Mouse (Mus musculus): ENCODE results near the gene Atxn1. TPM values are rescaled to one million over a fixed set of nuclear protein-coding genes. Genes with fewer than 3 reads are reported as not detected.
A peak's percentile ranks its signal among the peaks of the same experiment; 100 is the strongest.

The Atxn1 gene
- polyA plus RNA-seq, 1 experiment from 2014 or later, result 6.3 TPM

DNA sequence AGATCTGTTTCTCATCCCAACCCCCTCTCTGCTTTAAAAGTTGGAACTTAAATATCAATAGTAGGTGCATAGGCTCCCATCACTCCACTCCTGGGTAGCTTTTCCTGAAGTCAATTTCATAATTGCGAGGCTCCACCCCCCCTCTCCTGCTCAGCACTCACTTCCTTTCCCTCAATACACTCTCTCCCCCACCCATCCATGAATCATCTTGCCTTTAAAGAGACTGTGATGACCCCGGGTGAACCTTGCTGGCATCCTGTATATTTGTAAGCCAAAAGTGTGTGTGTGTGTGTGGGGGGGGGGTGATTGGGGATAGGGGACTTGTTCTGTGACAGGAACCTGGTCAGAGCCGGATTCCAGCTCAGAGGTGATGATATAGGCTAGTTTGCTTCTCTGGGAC, 9.8 kb upstream of the Atxn1 start:
- Histone ChIP-seq H3K36me3 (no peaks in the 10 kb centered on the region), H3K9me3 (replicated peaks) (no peaks in the 10 kb centered on the region), H3K4me3 (replicated peaks) (no peak overlapping the region), H3K9ac (no peak overlapping the region), H3K27ac (0 out of 2 replicates have a peak overlapping the region, but pooled peaks have one; percentile 32), H3K4me1 (peaks cover 6% of the 10 kb centered on the region; the same call in 1 of the 2 replicates), H3K27me3 (no peaks in the 10 kb centered on the region), H3K4me2 (no peak overlapping the region)
- ATAC-seq (replicated peaks; ENCODE audit: low FRiP score), result no peak
- WGBS, result 49% methylated on average over 3 of the region's 3 CpGs

DNA sequence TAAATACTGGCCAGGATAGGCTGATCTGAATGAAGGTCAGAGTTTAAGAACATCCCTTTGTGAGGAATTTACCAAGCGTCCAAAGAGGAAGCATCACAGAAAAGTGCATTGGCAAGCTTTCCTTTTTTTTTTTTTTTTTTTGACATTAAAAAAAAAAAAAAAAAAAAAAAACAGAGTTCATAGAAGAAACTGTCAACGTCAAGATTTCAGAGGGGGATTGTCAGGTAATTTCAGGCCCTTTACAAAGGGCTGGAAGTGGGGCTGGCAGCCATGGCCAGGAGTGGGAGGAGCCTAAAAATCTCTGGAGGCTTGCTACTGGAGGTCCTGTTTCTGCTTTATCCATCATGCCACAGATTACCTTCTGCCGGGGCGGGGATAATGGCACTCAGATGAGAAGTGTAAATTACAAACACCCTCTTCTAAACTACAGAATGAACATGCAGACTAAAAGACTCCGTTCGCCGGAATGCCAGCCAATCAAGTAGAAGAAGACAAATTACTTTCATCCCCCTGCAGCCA, 9.2 kb upstream of the Atxn1 start:
- Histone ChIP-seq H3K27me3 (no peaks in the 10 kb centered on the region), H3K4me2 (0 out of 2 replicates have a peak overlapping the region, but pooled peaks have one; percentile 14), H3K4me1 (peaks cover 6% of the 10 kb centered on the region; the same call in 1 of the 2 replicates), H3K27ac (0 out of 2 replicates have a peak overlapping the region, but pooled peaks have one; percentile 32), H3K9me3 (replicated peaks) (no peaks in the 10 kb centered on the region), H3K36me3 (no peaks in the 10 kb centered on the region), H3K9ac (no peak overlapping the region), H3K4me3 (replicated peaks) (no peak overlapping the region)
- 48% methylated on average over 7 of the region's 7 CpGs for WGBS
- ATAC-seq (replicated peaks; ENCODE audit: low FRiP score), result no peak

DNA sequence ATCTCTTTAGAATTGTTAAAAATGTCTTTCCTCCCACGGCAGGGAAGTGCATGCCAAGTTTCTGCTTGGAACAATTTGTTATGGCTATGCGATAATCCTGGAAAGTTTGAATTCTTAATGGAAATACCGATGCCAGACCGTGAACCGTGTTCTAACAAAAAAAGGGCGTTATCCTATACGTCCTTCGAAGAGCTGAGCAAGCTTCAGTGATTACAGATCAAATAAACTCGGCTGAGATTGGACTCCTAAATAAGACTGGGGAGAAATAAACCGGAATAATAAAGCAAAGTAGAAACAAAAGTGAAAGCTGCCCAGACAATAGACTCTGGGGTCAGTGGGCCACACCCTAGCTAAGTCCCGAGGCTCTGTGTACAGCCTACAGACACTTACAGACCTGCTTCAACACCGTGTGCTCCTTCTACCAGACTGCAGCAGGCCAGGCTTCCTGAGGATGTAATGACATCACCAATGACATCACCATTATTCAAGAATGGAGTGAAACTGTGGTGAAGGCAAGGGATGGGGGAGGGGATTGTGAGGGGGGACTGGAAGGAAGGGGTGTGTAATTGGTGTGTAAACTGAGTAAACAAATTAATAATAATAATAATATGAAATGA, 6.2 kb upstream of the Atxn1 start:
- no peak overlapping the region for H3K4me3 ChIP-seq (replicated peaks)
- no peak overlapping the region for H3K27ac ChIP-seq
- no peaks in the 10 kb centered on the region for H3K36me3 ChIP-seq
- H3K9me3 ChIP-seq (replicated peaks), result no peaks in the 10 kb centered on the region
- H3K4me1 ChIP-seq, result peaks cover 12% of the 10 kb centered on the region
- WGBS, result 56% methylated on average over 12 of the region's 12 CpGs
- no peak for ATAC-seq (replicated peaks; ENCODE audit: low FRiP score)
- H3K4me2 ChIP-seq, result no peak overlapping the region
- H3K9ac ChIP-seq, result no peak overlapping the region
- no peaks in the 10 kb centered on the region for H3K27me3 ChIP-seq

DNA sequence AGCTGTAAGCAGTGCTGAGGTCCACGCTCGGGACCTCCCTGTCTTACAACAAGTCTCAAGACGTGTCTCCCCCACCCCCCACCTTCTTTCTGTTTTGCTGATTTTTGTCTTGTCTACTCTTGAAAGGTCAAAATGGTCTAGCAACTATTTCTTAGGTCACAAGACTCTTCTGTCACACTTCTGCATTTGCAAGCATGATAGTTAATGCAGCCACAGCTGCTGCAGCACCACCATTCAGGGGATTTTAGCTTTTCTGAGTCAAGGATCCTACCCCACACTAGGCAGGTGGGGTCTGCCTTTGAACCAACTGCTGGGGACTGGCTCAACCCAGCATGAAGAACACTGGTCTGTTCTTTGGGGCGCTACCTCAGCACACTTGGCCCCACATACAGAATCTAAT, 3.4 kb upstream of the Atxn1 start:
- H3K27ac ChIP-seq, result no peak overlapping the region
- H3K4me3 ChIP-seq (replicated peaks), result no peak overlapping the region
- WGBS, result 71% methylated on average over 4 of the region's 4 CpGs
- H3K36me3 ChIP-seq, result no peaks in the 10 kb centered on the region
- no peaks in the 10 kb centered on the region for H3K27me3 ChIP-seq
- H3K9ac ChIP-seq, result no peak overlapping the region
- H3K4me2 ChIP-seq, result no peak overlapping the region
- peaks cover 16% of the 10 kb centered on the region for H3K4me1 ChIP-seq
- H3K9me3 ChIP-seq (replicated peaks), result no peaks in the 10 kb centered on the region
- no peak for ATAC-seq (replicated peaks; ENCODE audit: low FRiP score)

DNA sequence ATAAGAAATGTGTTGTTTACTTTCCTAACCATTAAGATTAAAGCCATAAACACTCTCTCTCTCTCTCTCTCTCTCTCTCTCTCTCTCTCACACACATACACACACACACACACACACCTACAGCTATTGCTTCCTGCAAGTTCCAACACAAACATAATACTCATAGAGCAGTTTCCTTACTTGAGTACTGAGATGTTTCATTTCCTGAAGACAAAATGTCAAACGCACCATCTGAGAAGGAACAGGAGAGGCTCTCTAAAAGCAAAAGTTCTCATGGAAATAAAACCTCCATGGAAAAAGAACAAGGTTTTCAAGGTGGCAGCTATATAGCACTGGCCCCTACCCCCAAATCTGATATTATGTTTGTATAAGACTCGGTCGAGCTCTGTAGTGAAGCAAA, 2.6 kb upstream of the Atxn1 start:
- 65% methylated on average over 3 of the region's 3 CpGs for WGBS
- no peaks in the 10 kb centered on the region for H3K9me3 ChIP-seq (replicated peaks)
- ATAC-seq (replicated peaks; ENCODE audit: low FRiP score), result no peak
- H3K27me3 ChIP-seq, result no peaks in the 10 kb centered on the region
- no peaks in the 10 kb centered on the region for H3K36me3 ChIP-seq
- H3K27ac ChIP-seq, result no peak overlapping the region
- no peak overlapping the region for H3K4me2 ChIP-seq
- peaks cover 20% of the 10 kb centered on the region for H3K4me1 ChIP-seq
- H3K9ac ChIP-seq, result no peak overlapping the region
- H3K4me3 ChIP-seq (replicated peaks), result no peak overlapping the region

DNA sequence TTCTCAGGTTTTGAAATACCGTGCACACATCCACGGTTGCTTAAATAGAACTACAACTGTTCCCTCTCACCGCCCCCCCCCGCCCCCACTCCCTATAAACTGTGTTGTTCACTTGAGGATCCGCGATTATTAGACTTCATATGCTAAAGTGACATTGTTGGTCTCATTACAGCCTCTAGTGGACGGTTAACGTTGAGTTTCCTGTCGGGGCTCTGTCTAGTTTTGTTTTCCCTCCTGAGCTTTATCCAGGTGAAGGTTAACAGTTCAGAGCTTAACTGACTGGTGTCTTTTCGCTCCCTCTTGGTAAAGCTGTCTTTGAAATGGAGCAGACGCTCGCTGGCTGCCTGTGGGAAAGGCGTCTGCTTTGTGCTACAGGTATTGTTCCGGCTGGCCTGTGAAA, 1.8 kb upstream of the Atxn1 start:
- Histone ChIP-seq H3K9ac (no peak overlapping the region), H3K27ac (no peak overlapping the region), H3K4me3 (replicated peaks) (peak overlapping the region; percentile 92), H3K4me1 (peaks cover 28% of the 10 kb centered on the region), H3K9me3 (replicated peaks) (no peaks in the 10 kb centered on the region), H3K4me2 (peak overlapping the region; percentile 94), H3K36me3 (no peaks in the 10 kb centered on the region), H3K27me3 (no peaks in the 10 kb centered on the region)
- no peak for ATAC-seq (replicated peaks; ENCODE audit: low FRiP score)
- WGBS, result 4% methylated on average over 14 of the region's 14 CpGs

DNA sequence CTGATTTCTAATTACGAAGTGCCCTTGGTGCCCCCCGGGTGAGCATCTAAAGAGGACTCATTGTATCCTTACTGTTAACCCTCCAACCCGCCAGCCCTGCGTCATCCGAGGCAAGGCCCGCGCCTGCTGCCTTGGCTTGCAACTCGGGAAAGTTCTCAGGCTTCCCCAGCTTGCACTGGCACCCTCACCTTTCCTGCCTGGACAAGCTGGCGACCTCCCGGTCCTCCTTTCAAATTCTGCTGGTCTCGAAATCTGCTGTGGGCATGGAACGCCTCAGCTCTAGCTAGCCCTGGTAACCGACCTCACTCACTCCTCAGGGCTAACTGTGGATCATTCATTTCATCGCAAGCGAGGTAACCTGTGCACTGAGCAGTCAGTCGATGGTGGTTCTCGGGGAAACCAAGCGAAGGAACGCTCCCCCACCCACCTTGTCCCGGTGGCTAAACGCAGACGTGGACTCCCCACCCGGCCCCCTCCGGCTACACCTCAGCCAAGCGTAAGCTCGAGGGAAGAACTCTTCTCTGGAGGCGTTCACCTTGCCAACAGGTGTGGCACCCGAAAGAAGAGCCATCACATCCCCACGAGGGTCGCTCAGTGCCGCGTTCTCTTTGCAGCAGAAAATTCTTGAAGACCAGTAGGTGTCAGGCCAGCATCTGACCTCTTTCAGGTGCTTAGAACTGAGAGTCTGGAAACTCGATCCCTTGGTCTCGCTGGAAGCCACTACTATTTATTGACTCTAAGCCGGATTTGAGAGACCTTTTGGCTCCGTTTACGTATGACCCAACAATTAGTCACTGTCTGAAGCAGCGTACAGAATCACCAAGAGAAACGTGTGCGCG, 1.0 kb upstream of the Atxn1 start:
- H3K27ac ChIP-seq, result peak overlapping the region; percentile 96
- no peaks in the 10 kb centered on the region for H3K9me3 ChIP-seq (replicated peaks)
- H3K36me3 ChIP-seq, result no peaks in the 10 kb centered on the region
- peak overlapping the region; percentile 90 for H3K9ac ChIP-seq
- H3K4me2 ChIP-seq, result peak overlapping the region; percentile 94
- H3K27me3 ChIP-seq, result no peaks in the 10 kb centered on the region
- H3K4me1 ChIP-seq, result peaks cover 34% of the 10 kb centered on the region
- WGBS, result under 1% methylated on average over 41 of the region's 41 CpGs
- no peak for ATAC-seq (replicated peaks; ENCODE audit: low FRiP score)
- H3K4me3 ChIP-seq (replicated peaks), result peak overlapping the region; percentile 92

DNA sequence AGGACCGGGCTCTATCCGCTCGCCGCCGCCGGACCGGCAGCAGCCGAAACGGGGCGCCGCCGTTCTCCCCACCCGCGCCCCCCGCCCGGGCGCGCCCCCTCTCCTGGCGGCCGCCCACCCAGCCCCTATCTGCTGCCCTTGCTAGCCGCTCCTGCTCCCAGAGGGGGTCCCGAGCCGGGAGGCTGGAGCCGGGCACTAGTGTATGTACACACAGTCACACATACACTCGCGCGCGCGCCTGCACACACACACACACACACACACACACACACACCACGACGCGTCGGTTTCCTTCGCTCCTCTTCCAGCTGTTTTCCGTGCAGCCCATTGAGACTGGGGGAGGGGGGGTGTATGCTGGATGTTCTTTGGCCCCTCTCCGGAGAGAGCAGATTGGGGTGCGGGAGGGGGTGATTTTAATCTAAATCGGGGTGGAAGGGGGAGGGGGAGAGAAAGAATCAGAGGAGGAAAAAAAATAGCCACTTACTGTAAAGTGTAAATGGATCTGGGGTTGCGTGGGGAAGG, 416 bp downstream of the Atxn1 start:
- Histone ChIP-seq H3K4me1 (peaks cover 46% of the 10 kb centered on the region), H3K36me3 (no peaks in the 10 kb centered on the region), H3K27ac (peak overlapping the region; percentile 96), H3K4me3 (replicated peaks) (peak overlapping the region; percentile 92), H3K9me3 (replicated peaks) (no peaks in the 10 kb centered on the region), H3K9ac (peak overlapping the region; percentile 90), H3K4me2 (peak overlapping the region; percentile 94), H3K27me3 (no peaks in the 10 kb centered on the region)
- under 1% methylated on average over 25 of the region's 39 CpGs for WGBS
- ATAC-seq (replicated peaks; ENCODE audit: low FRiP score), result peak; percentile 37

DNA sequence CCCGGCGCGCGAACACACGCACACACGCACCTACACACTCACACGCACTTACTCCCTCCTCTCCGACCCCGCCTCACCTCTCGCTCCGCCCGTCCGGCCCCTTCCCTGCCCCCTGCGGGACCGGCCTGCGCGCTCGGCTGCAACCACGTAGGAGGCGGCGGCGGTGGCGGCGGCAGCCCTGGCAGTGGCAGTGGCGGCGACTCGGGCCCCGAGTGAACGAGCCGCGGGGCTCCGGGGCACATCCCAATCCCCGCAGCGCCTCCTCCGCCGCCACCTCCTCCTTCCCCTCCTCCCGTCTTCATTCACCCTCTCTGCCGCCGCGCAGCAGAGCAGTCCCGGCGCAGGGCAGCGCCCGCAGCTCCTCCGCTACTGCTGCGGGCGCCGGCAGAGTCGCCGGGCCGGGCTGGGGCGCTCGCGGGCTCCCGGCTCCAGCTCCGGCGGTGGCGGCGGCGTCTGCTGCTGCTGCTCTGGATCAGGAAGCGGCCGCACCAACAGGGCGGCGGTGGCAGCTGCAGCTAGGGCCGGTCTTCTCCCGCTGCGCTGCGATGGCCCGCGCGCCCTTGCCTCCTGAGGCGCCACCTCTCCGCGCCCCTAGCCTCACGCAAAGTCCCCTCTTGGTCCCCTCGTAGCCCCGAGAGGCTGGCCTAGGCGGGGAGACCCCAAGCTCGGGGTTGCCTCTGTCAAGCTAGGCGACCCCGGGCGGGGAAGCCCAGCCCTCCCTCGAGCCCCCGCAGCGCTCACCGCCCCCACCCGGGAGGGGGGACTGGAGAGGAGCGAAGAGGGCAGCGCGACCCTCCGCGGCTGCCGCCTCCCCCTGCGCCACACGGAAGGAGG, 1.1 kb downstream of the Atxn1 start:
- H3K4me2 ChIP-seq, result peak overlapping the region; percentile 94
- H3K9ac ChIP-seq, result peak overlapping the region; percentile 90
- H3K9me3 ChIP-seq (replicated peaks), result no peaks in the 10 kb centered on the region
- WGBS, result 0% methylated on average over 79 of the region's 95 CpGs
- H3K36me3 ChIP-seq, result no peaks in the 10 kb centered on the region
- no peaks in the 10 kb centered on the region for H3K27me3 ChIP-seq
- ATAC-seq (replicated peaks; ENCODE audit: low FRiP score), result peak; percentile 52
- peaks cover 46% of the 10 kb centered on the region for H3K4me1 ChIP-seq
- H3K4me3 ChIP-seq (replicated peaks), result peak overlapping the region; percentile 92
- H3K27ac ChIP-seq, result peak overlapping the region; percentile 96

DNA sequence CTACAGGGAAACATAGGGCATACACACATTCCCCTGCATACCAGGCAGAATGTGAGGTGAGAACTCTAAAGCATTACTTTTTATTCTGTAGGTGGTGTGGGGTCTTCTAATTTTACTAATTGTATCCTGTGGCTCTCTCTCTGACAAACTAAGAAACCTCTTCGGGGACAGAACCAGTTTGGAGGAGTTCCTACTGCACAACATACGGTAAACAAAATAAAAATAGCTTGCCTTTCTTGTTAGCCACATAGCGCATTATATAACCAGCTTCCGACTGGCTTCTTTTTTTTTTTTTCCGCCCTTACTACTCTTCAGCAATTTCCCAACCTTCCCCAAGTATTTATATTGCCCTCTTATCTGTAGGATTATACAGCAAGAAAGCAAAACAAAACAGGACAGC, 2.0 kb downstream of the Atxn1 start:
- Histone ChIP-seq H3K9ac (peak overlapping the region; percentile 90; the same call in 1 of the 2 replicates), H3K4me1 (peaks cover 51% of the 10 kb centered on the region), H3K4me3 (replicated peaks) (peak overlapping the region; percentile 92), H3K9me3 (replicated peaks) (no peaks in the 10 kb centered on the region), H3K27ac (peak overlapping the region; percentile 96; the same call in 1 of the 2 replicates), H3K4me2 (peak overlapping the region; percentile 94), H3K36me3 (no peaks in the 10 kb centered on the region), H3K27me3 (no peaks in the 10 kb centered on the region)
- no peak for ATAC-seq (replicated peaks; ENCODE audit: low FRiP score)
- 7% methylated on average over 5 of the region's 5 CpGs for WGBS

DNA sequence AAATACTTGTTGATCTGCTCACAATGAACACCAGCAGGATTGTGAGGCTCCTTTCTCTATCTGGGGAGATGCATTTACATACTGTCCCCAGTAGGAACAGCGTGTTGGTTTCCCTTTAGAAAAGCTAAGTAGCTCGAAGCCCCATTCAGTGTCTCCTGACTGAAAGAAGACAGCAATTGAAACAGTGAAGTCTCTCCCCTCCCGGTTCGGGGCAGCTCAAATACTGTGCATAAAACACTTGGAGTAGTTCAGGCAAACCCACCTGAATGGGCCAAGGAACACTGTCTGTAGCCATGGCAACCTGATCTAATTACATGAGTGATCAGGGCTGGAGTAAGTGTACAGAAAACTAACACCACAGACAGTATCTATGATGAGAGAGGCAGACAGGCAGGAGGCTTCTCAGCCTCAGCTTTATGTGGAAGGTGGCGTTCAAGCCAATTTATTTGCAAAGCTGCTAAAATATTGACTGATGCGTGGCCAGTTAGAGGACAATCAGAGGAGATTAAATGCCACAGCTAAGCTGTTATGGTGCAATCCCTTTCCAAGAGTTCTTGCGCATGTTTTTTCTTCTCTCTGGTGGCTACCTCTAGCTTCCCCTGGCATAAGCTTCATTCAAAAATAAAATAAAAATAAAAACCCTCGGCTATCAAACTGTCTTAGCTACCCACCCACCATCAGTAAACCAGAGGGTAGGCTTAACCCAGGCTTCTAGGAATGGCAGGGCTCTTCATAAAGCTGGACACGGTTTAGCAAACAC, 2.8 kb downstream of the Atxn1 start:
- Histone ChIP-seq H3K4me1 (peaks cover 51% of the 10 kb centered on the region), H3K9me3 (replicated peaks) (no peaks in the 10 kb centered on the region), H3K9ac (no peak overlapping the region), H3K36me3 (no peaks in the 10 kb centered on the region), H3K4me3 (replicated peaks) (peak overlapping the region; percentile 92), H3K4me2 (peak overlapping the region; percentile 94), H3K27ac (no peak overlapping the region), H3K27me3 (no peaks in the 10 kb centered on the region)
- no peak for ATAC-seq (replicated peaks; ENCODE audit: low FRiP score)
- WGBS, result 30% methylated on average over 9 of the region's 9 CpGs
